Mouse (Mus musculus): ENCODE data around the gene Gm28053.

DNA sequence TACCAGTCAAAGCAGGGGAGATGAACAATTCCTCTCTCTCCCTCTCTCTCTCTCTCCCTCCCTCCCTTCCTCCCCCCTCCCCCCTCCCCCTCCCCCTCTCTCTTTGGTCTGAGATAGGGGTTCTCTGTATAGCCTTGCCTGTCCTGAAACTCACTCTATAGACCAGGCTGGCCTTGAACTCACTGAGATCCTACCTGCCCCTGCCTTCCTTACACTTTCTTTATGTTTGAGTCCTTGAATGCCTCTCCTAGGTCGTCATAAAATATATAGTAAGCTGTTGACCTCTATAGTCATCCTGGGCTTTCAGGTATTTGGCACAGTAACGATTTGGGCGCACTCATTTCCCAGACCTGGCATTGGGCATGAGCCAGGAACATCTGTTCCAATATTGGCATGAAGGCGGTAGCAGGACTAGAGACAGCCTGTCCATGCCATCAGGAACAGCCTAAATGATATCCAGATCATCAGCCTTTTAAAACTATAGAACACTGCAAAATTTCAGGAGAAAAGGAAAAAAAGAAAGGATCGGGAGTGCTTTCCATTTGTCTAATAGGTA, 41.5 kb upstream of the Gm28053 start:
- TF ChIP-seq POLR2A (IDR thresholded peaks at IDR 0.05; ENCODE audit: low read depth, low read length) (no peak), CTCF (IDR thresholded peaks at IDR 0.05; ENCODE audit: extremely low read depth, insufficient read depth, insufficient read length, insufficient replicate concordance) (no peak)
